Mouse (Mus musculus): Measurements from ENCODE around the gene Slc39a1. TPM values are rescaled to one million over a fixed set of nuclear protein-coding genes. Genes with fewer than 3 reads are reported as not detected.
"Not testable (repeated sequence)": the region's sequence is repeated elsewhere in the genome, so short reads cannot be mapped to it uniquely, and the experiment has no call there.

Slc39a1 gene
- polyA plus RNA-seq, 1 experiment from 2014 or later = 47.0 TPM

DNA sequence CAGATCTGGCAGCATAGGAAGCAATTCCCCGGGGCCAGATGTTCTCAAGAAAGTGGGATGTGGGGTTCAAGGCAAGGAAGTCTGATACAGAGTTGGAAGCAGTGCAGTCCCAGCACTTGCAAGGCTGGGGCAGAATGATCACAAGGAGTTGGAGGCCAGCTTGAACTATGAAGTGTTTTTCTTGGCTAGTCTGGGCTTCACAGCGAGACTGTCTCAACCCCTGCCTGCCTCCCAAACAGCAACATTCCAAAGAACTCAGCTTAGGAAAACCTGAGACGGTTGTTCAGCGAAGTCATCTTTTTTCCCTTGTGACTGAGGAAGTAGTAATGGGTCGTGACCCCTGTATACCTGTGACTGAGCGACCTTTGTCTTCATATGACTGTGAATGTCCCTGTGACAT is 2.8 kb downstream of the Slc39a1 start:
- no peaks in the 10 kb centered on the region for H3K27me3 ChIP-seq (replicated peaks; ENCODE audit: control insufficient read depth, insufficient read depth, low read length)
- peaks cover 8% of the 10 kb centered on the region; the same call in 1 of the 2 replicates for H3K36me3 ChIP-seq (ENCODE audit: control insufficient read depth, insufficient read depth, low read length)
- no peak overlapping the region for H3K9ac ChIP-seq (ENCODE audit: low read length)
- ATAC-seq (no peak), DNase-seq (ENCODE audit: low spot score) (no peak)
- WGBS = 92% methylated on average over 6 of the region's 6 CpGs
- H3K4me1 ChIP-seq (ENCODE audit: control insufficient read depth, insufficient read depth, low read length) = peaks cover 13% of the 10 kb centered on the region
- H3K27ac ChIP-seq (ENCODE audit: low read depth, low read length) = no peak overlapping the region
- no peak overlapping the region for H3K4me3 ChIP-seq (ENCODE audit: low read depth, low read length)
- H3K4me2 ChIP-seq (ENCODE audit: low read length) = no peak overlapping the region
- no peaks in the 10 kb centered on the region for H3K9me3 ChIP-seq (replicated peaks; ENCODE audit: control insufficient read depth, low read length)

DNA sequence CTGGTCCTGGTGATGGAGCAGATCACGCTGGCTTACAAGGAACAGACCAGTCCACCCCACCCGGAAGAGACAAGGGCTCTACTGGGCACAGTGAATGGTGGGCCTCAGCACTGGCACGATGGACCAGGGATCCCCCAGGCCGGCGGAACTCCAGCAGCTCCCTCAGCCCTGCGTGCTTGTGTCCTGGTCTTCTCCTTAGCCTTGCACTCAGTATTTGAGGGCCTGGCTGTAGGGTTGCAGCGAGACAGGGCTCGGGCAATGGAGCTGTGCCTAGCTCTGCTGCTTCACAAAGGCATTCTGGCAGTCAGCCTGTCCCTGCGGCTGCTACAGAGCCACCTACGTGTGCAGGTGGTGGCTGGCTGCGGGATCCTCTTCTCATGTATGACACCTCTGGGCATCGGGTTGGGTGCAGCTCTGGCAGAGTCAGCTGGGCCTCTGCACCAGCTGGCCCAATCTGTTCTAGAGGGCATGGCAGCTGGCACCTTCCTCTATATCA is 3.8 kb downstream of the Slc39a1 start:
- not testable (repeated sequence) for H3K9ac ChIP-seq (ENCODE audit: low read length); DNase-seq (ENCODE audit: low spot score); H3K4me3 ChIP-seq (ENCODE audit: low read depth, low read length); H3K27me3 ChIP-seq (replicated peaks; ENCODE audit: control insufficient read depth, insufficient read depth, low read length); H3K27ac ChIP-seq (ENCODE audit: low read depth, low read length); ATAC-seq; H3K4me2 ChIP-seq (ENCODE audit: low read length); H3K9me3 ChIP-seq (replicated peaks; ENCODE audit: control insufficient read depth, low read length)
- peaks cover 13% of the 10 kb centered on the region for H3K4me1 ChIP-seq (ENCODE audit: control insufficient read depth, insufficient read depth, low read length)
- WGBS = 95% methylated on average over 9 of the region's 12 CpGs
- peaks cover 11% of the 10 kb centered on the region for H3K36me3 ChIP-seq (ENCODE audit: control insufficient read depth, insufficient read depth, low read length)

DNA sequence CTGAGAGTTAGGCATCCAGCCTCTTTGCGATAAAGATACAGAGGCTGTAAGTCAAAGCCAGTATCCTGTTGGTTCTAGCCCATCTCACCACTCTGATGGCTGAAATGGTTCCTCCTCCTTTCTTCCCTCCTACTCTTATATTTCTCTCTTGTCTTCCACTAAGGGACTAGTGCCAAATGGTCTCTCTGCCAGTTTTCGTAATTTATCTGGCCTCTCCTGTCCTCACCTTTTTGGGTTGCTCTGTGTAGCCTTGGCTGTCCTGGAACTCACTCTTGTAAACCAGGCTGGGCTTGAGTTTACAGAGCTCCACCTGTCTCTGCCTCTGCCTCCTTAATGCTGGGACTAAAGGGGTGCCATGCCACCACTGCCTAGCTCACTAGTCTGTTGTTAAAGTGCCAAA is 4.7 kb downstream of the Slc39a1 start:
- H3K9me3 ChIP-seq (replicated peaks; ENCODE audit: control insufficient read depth, low read length); H3K4me3 ChIP-seq (ENCODE audit: low read depth, low read length); H3K27ac ChIP-seq (ENCODE audit: low read depth, low read length); DNase-seq (ENCODE audit: low spot score); H3K9ac ChIP-seq (ENCODE audit: low read length); H3K27me3 ChIP-seq (replicated peaks; ENCODE audit: control insufficient read depth, insufficient read depth, low read length); ATAC-seq; H3K4me2 ChIP-seq (ENCODE audit: low read length): not testable (repeated sequence)
- Histone ChIP-seq H3K36me3 (ENCODE audit: control insufficient read depth, insufficient read depth, low read length) (peaks cover 19% of the 10 kb centered on the region), H3K4me1 (ENCODE audit: control insufficient read depth, insufficient read depth, low read length) (peaks cover 11% of the 10 kb centered on the region)
- WGBS = 91% methylated on average over 2 of the region's 2 CpGs

DNA sequence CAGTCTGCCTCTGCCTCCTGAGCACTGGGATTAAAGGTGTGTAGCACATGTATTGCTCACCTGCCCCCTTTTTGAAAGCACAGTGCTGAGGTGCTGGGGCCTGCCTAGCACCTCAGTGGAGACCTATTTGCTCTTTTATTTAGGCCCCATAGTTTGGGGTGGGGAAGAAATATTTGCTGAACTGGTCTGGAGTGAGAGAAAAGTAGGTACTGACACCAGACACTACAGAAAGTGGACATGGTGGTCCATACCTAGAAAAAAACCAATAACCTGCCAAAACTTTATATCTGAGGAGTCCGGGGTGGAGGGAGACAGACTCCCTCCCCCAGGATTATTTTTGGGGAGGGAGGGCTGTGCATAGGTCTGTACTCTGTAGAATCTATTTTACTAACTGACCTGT is 5.2 kb downstream of the Slc39a1 start:
- H3K9me3 ChIP-seq (replicated peaks; ENCODE audit: control insufficient read depth, low read length); H3K27me3 ChIP-seq (replicated peaks; ENCODE audit: control insufficient read depth, insufficient read depth, low read length); H3K4me3 ChIP-seq (ENCODE audit: low read depth, low read length); DNase-seq (ENCODE audit: low spot score); H3K9ac ChIP-seq (ENCODE audit: low read length); H3K27ac ChIP-seq (ENCODE audit: low read depth, low read length): not testable (repeated sequence)
- Histone ChIP-seq H3K36me3 (ENCODE audit: control insufficient read depth, insufficient read depth, low read length) (peaks cover 25% of the 10 kb centered on the region), H3K4me1 (ENCODE audit: control insufficient read depth, insufficient read depth, low read length) (peaks cover 10% of the 10 kb centered on the region), H3K4me2 (ENCODE audit: low read length) (peak overlapping the region; percentile 73)
- WGBS = 87% methylated on average over 1 of the region's 1 CpGs
- ATAC-seq = peak; percentile 1; the same call in 1 of the 2 replicates

DNA sequence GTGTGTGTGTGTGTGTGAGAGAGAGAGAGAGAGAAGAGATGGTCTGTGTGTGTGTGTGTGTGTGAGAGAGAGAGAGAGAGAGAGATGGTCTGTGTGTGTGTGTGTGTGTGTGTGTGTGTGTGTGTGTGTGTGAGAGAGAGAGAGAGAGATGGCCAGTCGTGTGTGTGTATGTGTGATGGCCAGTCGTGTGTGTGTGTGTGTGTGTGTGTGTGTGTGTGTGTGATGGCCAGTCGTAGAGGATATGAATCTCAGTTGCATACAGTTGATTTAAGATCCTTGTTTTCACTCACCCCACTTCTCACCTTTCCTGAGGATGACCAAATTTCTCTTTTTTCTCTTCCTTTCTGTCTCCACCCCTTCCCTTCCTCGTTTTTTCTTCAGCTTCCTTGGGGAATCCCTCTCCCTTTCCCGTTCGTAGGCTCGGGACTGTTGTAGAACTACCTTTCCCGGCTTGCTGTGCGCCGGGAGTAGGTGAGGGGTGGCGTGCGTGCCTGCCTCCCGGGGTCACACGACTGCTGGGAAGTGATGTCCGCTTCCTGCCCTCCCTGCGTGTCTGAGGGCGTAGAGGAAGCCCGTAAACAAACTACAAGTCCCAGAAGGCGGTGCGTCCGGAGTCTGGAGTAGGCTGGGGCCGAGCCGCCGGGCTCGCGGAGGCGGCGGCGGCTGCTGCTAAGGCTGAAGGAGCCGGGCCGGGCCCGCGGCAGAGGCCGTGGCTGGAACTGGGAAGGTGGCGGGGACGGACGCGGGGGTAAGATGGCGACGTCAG is 5.9 kb downstream of the Slc39a1 start, which contains the start of gene Crtc2:
Gene Crtc2, plus strand, starts transcription at position 511 of the 766 bp plus-strand sequence.
- H3K36me3 ChIP-seq (ENCODE audit: control insufficient read depth, insufficient read depth, low read length) = peaks cover 29% of the 10 kb centered on the region
- DNase-seq (ENCODE audit: low spot score) = peak; percentile 99
- peak; percentile 98 for ATAC-seq
- no peaks in the 10 kb centered on the region for H3K27me3 ChIP-seq (replicated peaks; ENCODE audit: control insufficient read depth, insufficient read depth, low read length)
- 2% methylated on average over 40 of the region's 40 CpGs for WGBS
- no peaks in the 10 kb centered on the region for H3K9me3 ChIP-seq (replicated peaks; ENCODE audit: control insufficient read depth, low read length)
- H3K9ac ChIP-seq (ENCODE audit: low read length) = peak within 1 kb of the TSS; percentile 96
- peaks cover 6% of the 10 kb centered on the region for H3K4me1 ChIP-seq (ENCODE audit: control insufficient read depth, insufficient read depth, low read length)
- peak within 1 kb of the TSS; percentile 96 for H3K4me3 ChIP-seq (ENCODE audit: low read depth, low read length)
- peak within 1 kb of the TSS; percentile 84 for H3K27ac ChIP-seq (ENCODE audit: low read depth, low read length)
- H3K4me2 ChIP-seq (ENCODE audit: low read length) = peak within 1 kb of the TSS; percentile 73

DNA sequence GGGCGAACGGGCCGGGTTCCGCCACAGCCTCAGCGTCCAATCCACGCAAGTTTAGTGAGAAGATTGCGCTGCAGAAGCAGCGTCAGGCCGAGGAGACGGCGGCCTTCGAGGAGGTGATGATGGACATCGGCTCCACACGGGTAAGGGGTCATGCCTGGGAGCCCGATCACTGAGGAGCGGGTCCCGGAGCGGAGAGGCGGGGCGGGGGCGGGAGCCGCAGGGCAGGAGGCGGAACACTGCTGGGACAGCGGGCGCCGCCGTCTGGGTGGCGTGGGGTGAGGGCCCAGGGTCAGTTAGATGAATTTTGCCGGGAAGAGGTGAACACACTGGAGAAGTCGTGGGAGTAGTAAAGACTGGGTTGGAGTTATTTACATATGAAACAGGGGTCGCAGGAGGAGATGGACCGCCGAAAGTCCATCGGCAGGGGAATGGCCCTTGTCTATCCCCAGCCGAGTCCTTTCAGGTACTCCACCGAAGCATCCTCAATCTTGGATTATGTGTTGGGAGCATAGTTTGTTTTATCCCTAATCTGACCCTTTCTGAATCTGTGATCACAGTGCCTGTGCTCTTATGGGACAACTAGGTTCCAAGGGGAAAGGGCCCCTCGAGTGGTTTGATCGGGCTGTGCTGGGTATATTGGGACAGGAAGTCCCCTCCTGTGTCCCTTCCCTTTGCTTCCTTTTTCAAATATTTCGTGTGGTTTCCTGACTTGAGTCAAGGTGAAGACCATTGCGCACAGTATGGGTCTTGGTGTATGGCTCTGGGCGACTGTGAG is 6.6 kb downstream of the Slc39a1 start:
- peak overlapping the region; percentile 96 for H3K4me3 ChIP-seq (ENCODE audit: low read depth, low read length)
- no peak for DNase-seq (ENCODE audit: low spot score)
- peak overlapping the region; percentile 96 for H3K9ac ChIP-seq (ENCODE audit: low read length)
- H3K27ac ChIP-seq (ENCODE audit: low read depth, low read length) = peak overlapping the region; percentile 84
- peak; percentile 65 for ATAC-seq
- H3K27me3 ChIP-seq (replicated peaks; ENCODE audit: control insufficient read depth, insufficient read depth, low read length) = no peaks in the 10 kb centered on the region
- peaks cover 6% of the 10 kb centered on the region for H3K4me1 ChIP-seq (ENCODE audit: control insufficient read depth, insufficient read depth, low read length)
- peak overlapping the region; percentile 73 for H3K4me2 ChIP-seq (ENCODE audit: low read length)
- no peaks in the 10 kb centered on the region for H3K9me3 ChIP-seq (replicated peaks; ENCODE audit: control insufficient read depth, low read length)
- WGBS = under 1% methylated on average over 41 of the region's 41 CpGs
- peaks cover 37% of the 10 kb centered on the region for H3K36me3 ChIP-seq (ENCODE audit: control insufficient read depth, insufficient read depth, low read length)

DNA sequence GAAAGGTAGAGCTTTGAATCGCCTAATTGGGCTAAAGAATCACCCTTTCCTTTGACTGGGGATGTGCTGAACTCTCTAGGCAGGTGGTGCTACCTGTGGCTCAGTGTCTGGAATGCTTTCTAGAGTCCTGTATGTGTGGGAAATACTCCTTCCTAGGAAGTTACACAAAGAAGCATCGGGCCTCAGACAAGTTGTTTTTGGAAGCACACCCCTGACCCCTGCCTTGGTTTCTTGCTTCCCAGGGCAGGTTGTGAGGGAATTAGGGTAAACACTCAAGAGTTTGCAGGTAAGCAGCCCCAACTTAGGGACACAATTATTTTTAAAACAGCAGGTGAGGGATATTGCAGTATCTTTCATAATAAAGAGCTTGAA is 7.2 kb downstream of the Slc39a1 start:
- Histone ChIP-seq H3K9ac (ENCODE audit: low read length) (peak overlapping the region; percentile 96), H3K9me3 (replicated peaks; ENCODE audit: control insufficient read depth, low read length) (no peaks in the 10 kb centered on the region), H3K27ac (ENCODE audit: low read depth, low read length) (no peak overlapping the region), H3K36me3 (ENCODE audit: control insufficient read depth, insufficient read depth, low read length) (peaks cover 42% of the 10 kb centered on the region), H3K4me2 (ENCODE audit: low read length) (peak overlapping the region; percentile 73), H3K4me1 (ENCODE audit: control insufficient read depth, insufficient read depth, low read length) (peaks cover 6% of the 10 kb centered on the region), H3K4me3 (ENCODE audit: low read depth, low read length) (peak overlapping the region; percentile 96), H3K27me3 (replicated peaks; ENCODE audit: control insufficient read depth, insufficient read depth, low read length) (no peaks in the 10 kb centered on the region)
- DNase-seq (ENCODE audit: low spot score) = no peak
- no peak for ATAC-seq
- 17% methylated on average over 2 of the region's 2 CpGs for WGBS

DNA sequence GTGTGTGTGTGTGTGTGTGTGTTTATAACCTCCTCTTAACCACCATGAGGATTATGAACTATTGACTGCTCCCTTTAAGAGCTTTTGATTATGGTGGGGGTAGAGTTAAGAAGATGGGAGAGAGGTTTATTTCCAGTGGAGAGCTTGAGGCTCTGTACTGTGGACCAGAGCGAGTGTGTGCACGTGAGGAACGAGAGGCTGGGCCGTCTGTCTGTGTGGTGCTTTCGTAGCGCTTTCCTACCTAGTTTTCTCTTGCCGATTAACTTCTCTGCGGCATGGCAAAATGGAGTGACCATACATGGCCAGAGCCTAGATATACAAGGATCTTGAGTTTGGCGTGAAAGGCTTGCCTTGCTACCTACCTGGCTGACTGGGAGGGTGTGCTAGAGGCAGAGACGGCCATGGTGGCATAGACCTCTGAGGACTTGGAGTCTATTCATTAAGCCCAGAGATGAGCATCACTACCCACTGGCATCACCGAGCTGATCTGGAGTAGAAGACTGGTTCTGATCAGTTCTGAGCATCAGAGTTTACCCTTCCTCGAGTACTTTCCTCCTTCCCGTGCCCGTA is 7.9 kb downstream of the Slc39a1 start:
- Histone ChIP-seq H3K4me2 (ENCODE audit: low read length) (peak overlapping the region; percentile 73), H3K4me3 (ENCODE audit: low read depth, low read length) (no peak overlapping the region), H3K36me3 (ENCODE audit: control insufficient read depth, insufficient read depth, low read length) (peaks cover 49% of the 10 kb centered on the region), H3K27me3 (replicated peaks; ENCODE audit: control insufficient read depth, insufficient read depth, low read length) (no peaks in the 10 kb centered on the region), H3K9me3 (replicated peaks; ENCODE audit: control insufficient read depth, low read length) (no peaks in the 10 kb centered on the region), H3K9ac (ENCODE audit: low read length) (peak overlapping the region; percentile 21; the same call in 1 of the 2 replicates), H3K4me1 (ENCODE audit: control insufficient read depth, insufficient read depth, low read length) (peaks cover 6% of the 10 kb centered on the region), H3K27ac (ENCODE audit: low read depth, low read length) (no peak overlapping the region)
- ATAC-seq (no peak), DNase-seq (ENCODE audit: low spot score) (no peak)
- WGBS = 90% methylated on average over 14 of the region's 14 CpGs
